Mouse (Mus musculus) lung, embryonic 15.5 days (tissue): ENCODE measurements around the gene Klc1. TPM values are rescaled to one million over a fixed set of nuclear protein-coding genes. Genes with fewer than 3 reads are reported as not detected.

Source experiments
- ATAC-seq: fragments of 200-750 bp; cut with Nextera tagmentation; 2 replicates; pipeline ENCODE4 v1.8.0; 2017; ENCODE audit warnings: moderate number of reproducible peaks, borderline replicate concordance; ENCODE audit not compliant: low FRiP score, low TSS enrichment; ENCODE audit errors: extremely low read depth
- H3K27ac ChIP-seq: fragments of 300-500 bp; sonication (generic); 2 replicates; pipeline ENCODE4 v1.5.1; 2015; ENCODE audit warnings: moderate library complexity, mild to moderate bottlenecking, inconsistent platforms
- H3K27me3 ChIP-seq: fragments of 300-500 bp; sonication (generic); 2 replicates; pipeline ENCODE4 v1.6.1; 2015; ENCODE audit warnings: inconsistent platforms
- H3K36me3 ChIP-seq: fragments of 300-500 bp; sonication (generic); 2 replicates; pipeline ENCODE4 v1.6.1; 2015; ENCODE audit warnings: inconsistent platforms
- H3K4me1 ChIP-seq: fragments of 300-500 bp; sonication (generic); 2 replicates; pipeline ENCODE4 v1.6.1; 2015; ENCODE audit warnings: inconsistent platforms
- H3K4me2 ChIP-seq: fragments of 300-500 bp; sonication (generic); 2 replicates; pipeline ENCODE4 v1.6.1; 2015; ENCODE audit warnings: inconsistent platforms, mild to moderate bottlenecking, moderate library complexity
- H3K4me3 ChIP-seq: fragments of 300-500 bp; sonication (generic); 2 replicates; pipeline ENCODE4 v1.5.1; 2015; ENCODE audit warnings: mild to moderate bottlenecking, inconsistent platforms
- H3K9ac ChIP-seq: fragments of 300-500 bp; sonication (generic); 2 replicates; pipeline ENCODE4 v1.6.1; 2015; ENCODE audit warnings: inconsistent platforms
- H3K9me3 ChIP-seq: fragments of 300-500 bp; sonication (generic); 2 replicates; pipeline ENCODE4 v1.6.1; 2016; ENCODE audit warnings: inconsistent platforms
- WGBS: fragments of 180-500 bp; shearing (Covaris S2); methylation state at CpG from one replicate; pipeline ENCODE4 v1.1.7; 2015; 5-methylcytosine and 5-hydroxymethylcytosine counted together
- polyA plus RNA-seq: library from polyadenylated mRNA; unstranded; fragments of >200 nt; fragmentation: Nextera tagmentation; extraction: Ambion mirVana; gene quantifications from 2 replicates; pipeline ENCODE4 v1.2.1, GENCODE M21; 2015

Klc1 gene
- polyA plus RNA-seq, 1 experiment from 2014 or later: 95.9 TPM

- Histone ChIP-seq H3K27me3 (no peaks in the 10 kb centered on the region), H3K9me3 (no peaks in the 10 kb centered on the region), H3K4me1 (peaks cover 28% of the 10 kb centered on the region), H3K27ac (no peak overlapping the region), H3K4me2 (no peak overlapping the region), H3K36me3 (peaks cover 27% of the 10 kb centered on the region), H3K9ac (no peak overlapping the region), H3K4me3 (no peak overlapping the region)
- 77% methylated on average over 7 of the region's 7 CpGs for WGBS
- no peak for ATAC-seq
Observed at GRCm38 (mm10) chr12:111820708-111821107, 62.1 kb downstream of the Klc1 start.

GRCm38 (mm10) chr12:111821931-111822330 is 63.3 kb downstream of the Klc1 start:
- Histone ChIP-seq H3K4me1 (peaks cover 16% of the 10 kb centered on the region), H3K27ac (no peak overlapping the region), H3K36me3 (peaks cover 39% of the 10 kb centered on the region), H3K9ac (no peak overlapping the region), H3K27me3 (no peaks in the 10 kb centered on the region), H3K9me3 (no peaks in the 10 kb centered on the region), H3K4me2 (no peak overlapping the region), H3K4me3 (no peak overlapping the region)
- WGBS: 67% methylated on average over 4 of the region's 4 CpGs
- no peak for ATAC-seq

GRCm38 (mm10) chr12:111827556-111827955 is 68.9 kb downstream of the Klc1 start:
- Histone ChIP-seq H3K9me3 (no peaks in the 10 kb centered on the region), H3K36me3 (peaks cover 94% of the 10 kb centered on the region), H3K27me3 (no peaks in the 10 kb centered on the region), H3K4me3 (no peak overlapping the region), H3K4me1 (no peaks in the 10 kb centered on the region), H3K27ac (no peak overlapping the region), H3K4me2 (no peak overlapping the region), H3K9ac (no peak overlapping the region)
- 90% methylated on average over 12 of the region's 12 CpGs for WGBS
- no peak for ATAC-seq

GRCm38 (mm10) chr12:111829447-111829846 is 70.8 kb downstream of the Klc1 start:
- H3K27ac ChIP-seq: no peak overlapping the region
- H3K4me3 ChIP-seq: no peak overlapping the region
- WGBS: 85% methylated on average over 5 of the region's 5 CpGs
- H3K9ac ChIP-seq: no peak overlapping the region
- H3K4me2 ChIP-seq: no peak overlapping the region
- H3K4me1 ChIP-seq: no peaks in the 10 kb centered on the region
- no peaks in the 10 kb centered on the region for H3K27me3 ChIP-seq
- peaks cover 98% of the 10 kb centered on the region for H3K36me3 ChIP-seq
- no peaks in the 10 kb centered on the region for H3K9me3 ChIP-seq
- ATAC-seq: no peak

- no peaks in the 10 kb centered on the region for H3K9me3 ChIP-seq
- no peaks in the 10 kb centered on the region for H3K27me3 ChIP-seq
- ATAC-seq: no peak
- H3K36me3 ChIP-seq: peaks cover 98% of the 10 kb centered on the region
- 89% methylated on average over 9 of the region's 9 CpGs for WGBS
- no peak overlapping the region for H3K4me2 ChIP-seq
- H3K9ac ChIP-seq: no peak overlapping the region
- H3K4me1 ChIP-seq: no peaks in the 10 kb centered on the region
- no peak overlapping the region for H3K27ac ChIP-seq
- H3K4me3 ChIP-seq: no peak overlapping the region
Observed at GRCm38 (mm10) chr12:111829954-111830353, 71.3 kb downstream of the Klc1 start.

- Histone ChIP-seq H3K4me3 (no peak overlapping the region), H3K27me3 (no peaks in the 10 kb centered on the region), H3K4me1 (no peaks in the 10 kb centered on the region), H3K36me3 (peaks cover 98% of the 10 kb centered on the region), H3K27ac (no peak overlapping the region), H3K9ac (no peak overlapping the region), H3K4me2 (no peak overlapping the region), H3K9me3 (no peaks in the 10 kb centered on the region)
- no peak for ATAC-seq
- 84% methylated on average over 10 of the region's 10 CpGs for WGBS
Observed at GRCm38 (mm10) chr12:111830375-111830774, 71.7 kb downstream of the Klc1 start.

- no peaks in the 10 kb centered on the region for H3K9me3 ChIP-seq
- WGBS: 82% methylated on average over 5 of the region's 5 CpGs
- H3K27ac ChIP-seq: no peak overlapping the region
- no peak overlapping the region for H3K4me2 ChIP-seq
- no peaks in the 10 kb centered on the region for H3K4me1 ChIP-seq
- no peaks in the 10 kb centered on the region for H3K27me3 ChIP-seq
- H3K36me3 ChIP-seq: peaks cover 98% of the 10 kb centered on the region
- no peak overlapping the region for H3K9ac ChIP-seq
- no peak overlapping the region for H3K4me3 ChIP-seq
- no peak for ATAC-seq
Observed at GRCm38 (mm10) chr12:111832643-111833042, 74.0 kb downstream of the Klc1 start.

- Histone ChIP-seq H3K4me3 (no peak overlapping the region), H3K36me3 (peaks cover 97% of the 10 kb centered on the region), H3K27ac (no peak overlapping the region), H3K9ac (no peak overlapping the region), H3K4me1 (no peaks in the 10 kb centered on the region), H3K27me3 (no peaks in the 10 kb centered on the region), H3K4me2 (no peak overlapping the region), H3K9me3 (no peaks in the 10 kb centered on the region)
- 87% methylated on average over 10 of the region's 10 CpGs for WGBS
- ATAC-seq: no peak
Observed at GRCm38 (mm10) chr12:111833457-111833856, 74.8 kb downstream of the Klc1 start.

GRCm38 (mm10) chr12:111842565-111843433 is 84.2 kb downstream of the Klc1 start:
- no peak overlapping the region for H3K4me2 ChIP-seq
- H3K9ac ChIP-seq: no peak overlapping the region
- H3K27me3 ChIP-seq: no peaks in the 10 kb centered on the region
- H3K36me3 ChIP-seq: peaks cover 62% of the 10 kb centered on the region
- no peak for ATAC-seq
- H3K9me3 ChIP-seq: no peaks in the 10 kb centered on the region
- H3K27ac ChIP-seq: no peak overlapping the region
- 71% methylated on average over 15 of the region's 15 CpGs for WGBS
- no peaks in the 10 kb centered on the region for H3K4me1 ChIP-seq
- no peak overlapping the region for H3K4me3 ChIP-seq

- Histone ChIP-seq H3K36me3 (peaks cover 57% of the 10 kb centered on the region), H3K4me1 (no peaks in the 10 kb centered on the region), H3K27ac (no peak overlapping the region), H3K4me2 (no peak overlapping the region), H3K9me3 (no peaks in the 10 kb centered on the region), H3K27me3 (no peaks in the 10 kb centered on the region), H3K4me3 (no peak overlapping the region), H3K9ac (no peak overlapping the region)
- ATAC-seq: no peak
- WGBS: 59% methylated on average over 2 of the region's 2 CpGs
Observed at GRCm38 (mm10) chr12:111843470-111843869, 84.8 kb downstream of the Klc1 start.

GRCm38 (mm10) chr12:111845953-111846352 is 87.3 kb downstream of the Klc1 start:
- 94% methylated on average over 4 of the region's 4 CpGs for WGBS
- no peaks in the 10 kb centered on the region for H3K27me3 ChIP-seq

GRCm38 (mm10) chr12:111846815-111847214 is 88.2 kb downstream of the Klc1 start:
- no peaks in the 10 kb centered on the region for H3K4me1 ChIP-seq
- no peak overlapping the region for H3K4me3 ChIP-seq
- H3K27me3 ChIP-seq: no peaks in the 10 kb centered on the region
- no peak for ATAC-seq
- no peak overlapping the region for H3K4me2 ChIP-seq
- H3K9ac ChIP-seq: no peak overlapping the region
- H3K27ac ChIP-seq: no peak overlapping the region
- no peaks in the 10 kb centered on the region for H3K9me3 ChIP-seq
- H3K36me3 ChIP-seq: peaks cover 25% of the 10 kb centered on the region; the same call in 1 of the 2 replicates
- 74% methylated on average over 10 of the region's 10 CpGs for WGBS

More at GRCm38 (mm10) chr12:111845953-111846352, 87.3 kb downstream of the Klc1 start:
- H3K27ac ChIP-seq: no peak overlapping the region
- H3K4me3 ChIP-seq: no peak overlapping the region
- H3K9me3 ChIP-seq: no peaks in the 10 kb centered on the region
- H3K36me3 ChIP-seq: peaks cover 34% of the 10 kb centered on the region; the same call in 1 of the 2 replicates
- no peak overlapping the region for H3K9ac ChIP-seq
- H3K4me1 ChIP-seq: no peaks in the 10 kb centered on the region
- no peak overlapping the region for H3K4me2 ChIP-seq
- ATAC-seq: no peak
